ENCODE assay signal across 9 mouse cellular contexts in genomic region chr10:54076420-54076819, GRCm38 (mm10). TPM values are rescaled to one million over a fixed set of nuclear protein-coding genes. Genes with fewer than 3 reads are reported as not detected.
DNase-seq lines count a peak whose midpoint lies in the region; ATAC-seq and TF ChIP-seq lines count a peak whose summit lies in the region.
"Had no signal": no experiment of that assay in that cellular context is flagged by ENCODE, and none has a peak within 500 bp of the region (broad histone marks: within the 10 kb centered on the region; RNA-seq: fewer than 3 reads in every experiment).

Man1a (minus strand) TSS chr10:54076609.

- no peaks in the 10 kb centered on the region for H3K27me3 ChIP-seq in intestine, embryonic 15.5 days (replicated peaks)
- H3K27me3 ChIP-seq in liver, postnatal 0 days (ENCODE audit: insufficient read depth, low read length) = no peaks in the 10 kb centered on the region
- H3K27me3 ChIP-seq in neural tube, embryonic 14.5 days (ENCODE audit: control insufficient read depth, insufficient read depth, low read length) = no peaks in the 10 kb centered on the region
- H3K27me3 ChIP-seq: Patski had no signal

- peak within 1 kb of the TSS; percentile 73 for H3K9ac ChIP-seq in intestine, embryonic 15.5 days
- H3K9ac ChIP-seq in liver, postnatal 0 days (replicated peaks) = peak within 1 kb of the TSS; percentile 83
- H3K9ac ChIP-seq in neural tube, embryonic 14.5 days (replicated peaks; ENCODE audit: low read depth, low read length) = peak within 1 kb of the TSS; percentile 62

- peak within 1 kb of the TSS; percentile 65 for H3K4me3 ChIP-seq in cortical plate, adult 2 months (ENCODE audit: insufficient read depth, low read length)
- peak within 1 kb of the TSS; percentile 65 for H3K4me3 ChIP-seq in intestine, embryonic 15.5 days (replicated peaks)
- peak within 1 kb of the TSS; percentile 78 for H3K4me3 ChIP-seq in liver, postnatal 0 days (ENCODE audit: low read depth, low read length)
- H3K4me3 ChIP-seq in neural tube, embryonic 14.5 days (ENCODE audit: low read depth, low read length) = peak within 1 kb of the TSS; percentile 76

- H3K36me3 ChIP-seq in intestine, embryonic 15.5 days = no peaks in the 10 kb centered on the region
- no peaks in the 10 kb centered on the region for H3K36me3 ChIP-seq in liver, postnatal 0 days (replicated peaks; ENCODE audit: insufficient read depth, low read length)
- H3K36me3 ChIP-seq in neural tube, embryonic 14.5 days (ENCODE audit: control insufficient read depth, insufficient read depth, low read length) = no peaks in the 10 kb centered on the region

- peaks cover 2% of the 10 kb centered on the region; the same call in 1 of the 2 replicates for H3K4me1 ChIP-seq in cortical plate, adult 2 months (ENCODE audit: control insufficient read depth, insufficient read depth, low read length)
- H3K4me1 ChIP-seq in intestine, embryonic 15.5 days (replicated peaks) = peaks cover 18% of the 10 kb centered on the region; the same call in 1 of the 2 replicates
- H3K4me1 ChIP-seq in liver, postnatal 0 days (ENCODE audit: insufficient read depth) = peaks cover 3% of the 10 kb centered on the region; the same call in 1 of the 2 replicates
- H3K4me1 ChIP-seq in neural tube, embryonic 14.5 days (ENCODE audit: control insufficient read depth, insufficient read depth, low read length) = 0 out of 2 replicates have a peak, but pooled peaks cover 8% of the 10 kb centered on the region

- no peak for TF ChIP-seq CTCF in cortical plate, adult 2 months (IDR thresholded peaks at IDR 0.05; ENCODE audit: extremely low read depth, insufficient read depth, low read length)
- no peak for TF ChIP-seq CTCF in liver, postnatal 0 days (IDR thresholded peaks at IDR 0.05; ENCODE audit: low read depth)

- WGBS in intestine, embryonic 15.5 days = 8% methylated on average over 4 of the region's 4 CpGs
- WGBS in liver, postnatal 0 days (ENCODE audit: insufficient replicate concordance) = 5% methylated on average over 4 of the region's 4 CpGs
- WGBS in neural tube, embryonic 14.5 days = 3% methylated on average over 4 of the region's 4 CpGs

- H3K9me3 ChIP-seq in intestine, embryonic 15.5 days = no peaks in the 10 kb centered on the region
- no peaks in the 10 kb centered on the region for H3K9me3 ChIP-seq in liver, postnatal 0 days (ENCODE audit: low read length)
- H3K9me3 ChIP-seq in neural tube, embryonic 14.5 days (ENCODE audit: control insufficient read depth, low read length) = no peaks in the 10 kb centered on the region

- TF ChIP-seq EP300 in liver, postnatal 0 days (IDR thresholded peaks at IDR 0.05; ENCODE audit: low read depth) = no peak

- H3K4me2 ChIP-seq in intestine, embryonic 15.5 days (replicated peaks) = peak within 1 kb of the TSS; percentile 91
- H3K4me2 ChIP-seq in liver, postnatal 0 days (ENCODE audit: low read depth, low read length) = peak within 1 kb of the TSS; percentile 89
- peak within 1 kb of the TSS; percentile 89 for H3K4me2 ChIP-seq in neural tube, embryonic 14.5 days (ENCODE audit: low read depth, low read length)

- TF ChIP-seq POLR2A in cortical plate, adult 2 months (IDR thresholded peaks at IDR 0.05; ENCODE audit: extremely low read depth, insufficient read depth, low read length) = no peak

- no peak for DNase-seq in layer of hippocampus, adult 8-10 months (ENCODE audit: low spot score in 2 of 2)
- no peak for DNase-seq in layer of hippocampus, adult 11-12 months (ENCODE audit: low spot score)
- DNase-seq in liver, postnatal 0 days = peak; percentile 19
- no peak for DNase-seq in cerebellum, adult 8-10 months

- ATAC-seq in granulocyte monocyte progenitor cell, adult 5-6 weeks (replicated peaks; ENCODE audit: poor library complexity, severe bottlenecking) = no peak
- no peak for ATAC-seq in intestine, embryonic 15.5 days
- ATAC-seq in liver, postnatal 0 days = no peak
- ATAC-seq in neural tube, embryonic 14.5 days (ENCODE audit: low read depth) = no peak

- peak within 1 kb of the TSS; percentile 70 for H3K27ac ChIP-seq in cortical plate, adult 2 months (ENCODE audit: insufficient read depth, low read length)
- 0 out of 2 replicates have a peak within 1 kb of the TSS, but pooled peaks have one; percentile 23 for H3K27ac ChIP-seq in intestine, embryonic 15.5 days
- peak within 1 kb of the TSS; percentile 89 for H3K27ac ChIP-seq in liver, postnatal 0 days (ENCODE audit: low read depth)
- no peak within 1 kb of the TSS for H3K27ac ChIP-seq in neural tube, embryonic 14.5 days (ENCODE audit: low read depth, low read length)

RNA-seq across cellular contexts. Expression of gene Man1a, which starts in this region (rescaled TPM):
- total RNA-seq in layer of hippocampus, adult 8-10 months (2022) = 10 to 100 TPM; 62.8 to 66.7 (median 65.3) TPM
- 14.5 and 14.6 TPM in 2 replicates for polyA plus RNA-seq in cortical plate, adult 2 months (2012; rRNA removed)
- total RNA-seq in granulocyte monocyte progenitor cell, adult 5-6 weeks (2014; fragmentation: Nextera tagmentation) = 51.7 and 66.8 TPM in 2 replicates
- total RNA-seq in granulocyte monocyte progenitor cell, adult 5-6 weeks (2017) = 74.8 and 82.5 TPM in 2 replicates
- polyA plus RNA-seq in intestine, embryonic 15.5 days (2015; fragmentation: Nextera tagmentation; extraction: Ambion mirVana) = 14.6 TPM in 2 replicates
- 13.2 and 15.2 TPM in 2 replicates for polyA plus RNA-seq in liver, postnatal 0 days (2015; fragmentation: Nextera tagmentation; extraction: Ambion mirVana)
- polyA plus RNA-seq in neural tube, embryonic 14.5 days (2014; fragmentation: Nextera tagmentation; extraction: Ambion mirVana) = 8.8 and 10.6 TPM in 2 replicates
